Mouse (Mus musculus) MEL (cell line): ENCODE data around the gene Tpm1.

Experiments used
- CHD1 ChIP-seq: IDR thresholded peaks from 2 replicates; pipeline ENCODE4 v1.6.1; 2012; ENCODE audit warnings: low read depth, mild to moderate bottlenecking, inconsistent platforms, low read length, improper control_type of control experiment
- CTCF ChIP-seq, 3 experiments: IDR thresholded peaks in 2 of 3; conservative IDR thresholded peaks in 1 of 3; 2 replicates each; pipeline ENCODE4 v1.5.1; 2011 to 2012; ENCODE audit warnings: low read length in 3 of 3, low read depth in 2 of 3, mild to moderate bottlenecking in 2 of 3, improper control_type of control experiment in 1 of 3, inconsistent platforms in 1 of 3, mixed read lengths in 1 of 3, moderate library complexity in 1 of 3; ENCODE audit not compliant: control insufficient read depth in 1 of 3, insufficient read depth in 1 of 3, poor library complexity in 1 of 3, severe bottlenecking in 1 of 3
- GATA1 ChIP-seq: IDR thresholded peaks from 2 replicates; pipeline ENCODE4 v1.6.1; 2011; ENCODE audit warnings: low read depth, low read length, improper control_type of control experiment

DNA sequence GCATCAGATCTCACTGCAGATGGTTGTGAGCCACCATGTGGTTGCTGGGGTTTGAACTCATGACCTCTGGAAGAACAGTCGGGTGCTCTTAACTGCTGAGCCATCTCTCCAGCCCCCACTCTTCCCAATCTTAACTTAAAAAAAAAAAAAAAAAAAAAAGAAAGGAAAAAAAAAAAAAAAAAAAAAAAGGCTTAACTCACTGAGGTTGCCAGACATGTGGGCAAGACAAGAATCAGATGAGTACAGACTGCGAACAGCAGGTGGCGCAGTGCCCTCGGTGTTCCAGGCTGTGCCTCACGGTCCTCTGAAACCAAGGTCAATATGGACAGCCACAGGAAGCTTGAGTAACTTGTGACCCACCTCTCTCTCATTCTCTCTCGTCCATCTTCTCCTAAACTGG is 48.2 kb downstream of the Tpm1 start:
- TF ChIP-seq CTCF (IDR thresholded peaks at IDR 0.05 in 2 of 3, conservative IDR thresholded peaks at IDR 0.05 in 1 of 3; ENCODE audit: control insufficient read depth in 1 of 3, insufficient read depth in 1 of 3, low read depth in 2 of 3, low read length in 3 of 3, poor library complexity in 1 of 3, severe bottlenecking in 1 of 3), result peak; percentile 68 to 89 (median 77)
- no peak for TF ChIP-seq GATA1
- no peak for TF ChIP-seq CHD1
